Mouse (Mus musculus): ENCODE measurements around the gene Hmga2. TPM values are rescaled to one million over a fixed set of nuclear protein-coding genes. Genes with fewer than 3 reads are reported as not detected.

Hmga2 gene
- polyA plus RNA-seq, 1 experiment from 2014 or later = 4.6 TPM

DNA sequence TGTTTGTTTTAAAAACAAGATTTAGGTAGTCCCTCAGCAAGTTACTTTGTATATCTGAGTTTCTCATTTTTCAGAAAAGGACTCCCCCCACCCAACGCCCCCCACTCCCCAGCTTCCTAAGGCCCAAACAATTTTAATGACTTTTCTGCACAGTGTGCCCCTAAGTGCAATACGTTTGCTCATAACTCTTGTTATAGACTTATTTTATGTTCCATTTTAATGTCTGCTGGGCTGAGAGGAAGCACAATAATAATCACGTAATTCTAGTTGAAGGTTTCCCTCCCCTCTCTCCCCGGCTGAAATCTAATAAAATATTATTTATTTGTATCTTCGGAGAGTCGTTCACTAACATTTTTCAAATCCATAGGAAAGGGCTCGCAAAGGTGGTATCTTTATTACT, 58.1 kb downstream of the Hmga2 start:
- Histone ChIP-seq H3K9me3 (ENCODE audit: control insufficient read depth, low read length) (no peaks in the 10 kb centered on the region), H3K27ac (replicated peaks in 1 of 2; ENCODE audit: control insufficient read depth in 1 of 2, insufficient read depth in 1 of 2, low read depth in 2 of 2, low read length in 2 of 2) (peak overlapping the region; percentile 38 to 64; a peak in 2 of 4 replicates), H3K36me3 (ENCODE audit: control insufficient read depth, insufficient read depth, low read length) (peaks cover 7% of the 10 kb centered on the region; the same call in 1 of the 2 replicates), H3K4me3 (ENCODE audit: control insufficient read depth in 1 of 2, insufficient read depth in 1 of 2, low read depth in 1 of 2, low read length in 2 of 2) (no peak overlapping the region), H3K4me2 (ENCODE audit: low read length) (no peak overlapping the region), H3K9ac (ENCODE audit: low read length) (no peak overlapping the region), H3K4me1 (ENCODE audit: control insufficient read depth in 2 of 2, insufficient read depth in 2 of 2, low read length in 2 of 2) (peaks cover 32 to 47% of the 10 kb centered on the region in 2 experiments), H3K27me3 (ENCODE audit: control insufficient read depth, insufficient read depth, low read length) (no peaks in the 10 kb centered on the region)
- ATAC-seq (ENCODE audit: insufficient number of reproducible peaks, insufficient read depth, low FRiP score, low read depth) = no peak
- 71% methylated on average over 7 of the region's 7 CpGs for whole genome bisulfite sequencing

DNA sequence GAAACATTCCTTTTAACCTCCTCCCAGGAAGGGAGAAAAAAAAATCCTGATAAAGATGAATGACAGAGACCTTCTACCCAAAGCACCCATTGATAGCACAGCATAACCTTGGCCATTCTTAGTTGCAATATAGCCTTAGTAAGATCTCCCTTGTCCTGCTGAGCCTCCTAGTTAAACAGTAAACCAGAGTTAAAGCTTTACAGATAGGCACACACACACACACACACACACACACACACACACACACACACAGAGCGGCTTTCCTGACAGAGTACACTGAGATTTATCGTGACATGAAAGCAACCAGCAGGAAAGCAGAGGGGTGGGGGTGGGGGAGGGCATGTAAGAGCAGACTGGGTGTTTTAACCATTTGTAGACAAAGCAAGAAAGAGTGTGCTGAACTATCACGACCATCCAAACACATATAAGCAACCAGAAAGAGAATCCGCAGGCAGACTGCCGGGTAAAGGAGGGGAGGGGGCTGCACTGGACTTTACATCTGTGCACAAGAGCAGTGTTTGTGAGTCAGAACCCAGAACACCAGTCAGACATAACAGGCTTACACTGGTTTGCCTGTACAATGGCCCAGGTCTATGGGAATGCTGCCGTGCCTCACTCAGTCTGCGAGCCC, 58.7 kb downstream of the Hmga2 start:
- H3K36me3 ChIP-seq (ENCODE audit: control insufficient read depth, insufficient read depth, low read length) = peaks cover 7% of the 10 kb centered on the region; the same call in 1 of the 2 replicates
- ATAC-seq (ENCODE audit: insufficient number of reproducible peaks, insufficient read depth, low FRiP score, low read depth) = no peak
- no peak overlapping the region for H3K4me3 ChIP-seq (ENCODE audit: control insufficient read depth in 1 of 2, insufficient read depth in 1 of 2, low read depth in 1 of 2, low read length in 2 of 2)
- H3K4me1 ChIP-seq (ENCODE audit: control insufficient read depth in 2 of 2, insufficient read depth in 2 of 2, low read length in 2 of 2) = peaks cover 29 to 41% of the 10 kb centered on the region in 2 experiments
- H3K27me3 ChIP-seq (ENCODE audit: control insufficient read depth, insufficient read depth, low read length) = no peaks in the 10 kb centered on the region
- H3K9me3 ChIP-seq (ENCODE audit: control insufficient read depth, low read length) = no peaks in the 10 kb centered on the region
- peak overlapping the region; percentile 53 for H3K9ac ChIP-seq (ENCODE audit: low read length)
- WGBS = 14% methylated on average over 7 of the region's 7 CpGs
- H3K4me2 ChIP-seq (ENCODE audit: low read length) = peak overlapping the region; percentile 44
- peak overlapping the region; percentile 47 to 64 for H3K27ac ChIP-seq (replicated peaks in 1 of 2; ENCODE audit: control insufficient read depth in 1 of 2, insufficient read depth in 1 of 2, low read depth in 2 of 2, low read length in 2 of 2)

DNA sequence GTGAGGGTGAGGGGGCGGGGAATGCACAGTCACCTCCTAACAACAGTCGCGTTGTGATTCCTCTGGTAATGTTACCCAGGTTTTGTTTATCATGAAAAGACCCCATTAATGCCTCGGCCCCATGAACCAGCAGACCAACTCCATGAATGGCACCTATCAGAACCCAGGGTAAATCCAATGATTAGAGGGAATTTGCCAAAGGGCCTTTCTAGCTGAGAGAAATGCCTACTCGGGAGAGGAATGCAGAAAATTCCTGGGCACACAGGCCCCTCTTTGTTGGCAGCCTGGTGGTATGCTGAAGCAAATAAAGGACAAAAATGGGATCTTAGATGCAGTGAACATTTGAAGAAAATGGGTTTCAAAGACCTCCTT, 59.2 kb downstream of the Hmga2 start:
- Histone ChIP-seq H3K4me1 (ENCODE audit: control insufficient read depth in 2 of 2, insufficient read depth in 2 of 2, low read length in 2 of 2) (peaks cover 24 to 36% of the 10 kb centered on the region in 2 experiments), H3K4me3 (ENCODE audit: control insufficient read depth in 1 of 2, insufficient read depth in 1 of 2, low read depth in 1 of 2, low read length in 2 of 2) (no peak overlapping the region), H3K27me3 (ENCODE audit: control insufficient read depth, insufficient read depth, low read length) (no peaks in the 10 kb centered on the region), H3K9me3 (ENCODE audit: control insufficient read depth, low read length) (no peaks in the 10 kb centered on the region), H3K36me3 (ENCODE audit: control insufficient read depth, insufficient read depth, low read length) (peaks cover 7% of the 10 kb centered on the region; the same call in 1 of the 2 replicates), H3K9ac (ENCODE audit: low read length) (no peak overlapping the region; the same call in 1 of the 2 replicates), H3K27ac (replicated peaks in 1 of 2; ENCODE audit: control insufficient read depth in 1 of 2, insufficient read depth in 1 of 2, low read depth in 2 of 2, low read length in 2 of 2) (peak overlapping the region; percentile 47 to 64; a peak in 3 of 4 replicates), H3K4me2 (ENCODE audit: low read length) (peak overlapping the region; percentile 44; the same call in 1 of the 2 replicates)
- ATAC-seq (ENCODE audit: insufficient number of reproducible peaks, insufficient read depth, low FRiP score, low read depth) = no peak
- WGBS = 36% methylated on average over 5 of the region's 5 CpGs

DNA sequence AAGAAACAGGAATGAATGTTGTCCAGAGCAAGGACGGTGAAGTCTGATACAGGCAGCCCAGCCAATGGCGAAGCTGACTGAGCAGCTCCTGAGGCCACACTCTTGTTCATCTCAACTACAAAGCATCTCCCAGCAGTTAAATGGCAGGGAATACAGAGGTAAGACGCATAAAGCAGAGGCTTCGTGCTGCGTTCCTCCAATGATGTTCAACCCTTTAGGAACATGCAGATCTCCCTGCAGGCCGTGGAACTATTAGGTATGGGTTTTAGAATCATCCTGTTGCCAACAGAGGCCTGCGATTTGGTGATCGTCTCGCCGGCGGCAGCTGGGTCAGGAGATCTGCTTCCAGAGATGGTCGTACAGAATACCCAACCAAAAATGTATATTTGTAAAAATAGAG, 59.6 kb downstream of the Hmga2 start:
- H3K36me3 ChIP-seq (ENCODE audit: control insufficient read depth, insufficient read depth, low read length) = peaks cover 7% of the 10 kb centered on the region; the same call in 1 of the 2 replicates
- no peak overlapping the region for H3K4me2 ChIP-seq (ENCODE audit: low read length)
- H3K4me1 ChIP-seq (ENCODE audit: control insufficient read depth in 2 of 2, insufficient read depth in 2 of 2, low read length in 2 of 2) = peaks cover 24 to 36% of the 10 kb centered on the region in 2 experiments
- 77% methylated on average over 12 of the region's 12 CpGs for WGBS
- H3K27ac ChIP-seq (replicated peaks in 1 of 2; ENCODE audit: control insufficient read depth in 1 of 2, insufficient read depth in 1 of 2, low read depth in 2 of 2, low read length in 2 of 2) = peak overlapping the region in 1 of 2 experiments; percentile 64; a peak in 1 of 4 replicates
- no peak overlapping the region for H3K9ac ChIP-seq (ENCODE audit: low read length)
- H3K4me3 ChIP-seq (ENCODE audit: control insufficient read depth in 1 of 2, insufficient read depth in 1 of 2, low read depth in 1 of 2, low read length in 2 of 2) = no peak overlapping the region
- H3K27me3 ChIP-seq (ENCODE audit: control insufficient read depth, insufficient read depth, low read length) = no peaks in the 10 kb centered on the region
- no peaks in the 10 kb centered on the region for H3K9me3 ChIP-seq (ENCODE audit: control insufficient read depth, low read length)
- ATAC-seq (ENCODE audit: insufficient number of reproducible peaks, insufficient read depth, low FRiP score, low read depth) = no peak

DNA sequence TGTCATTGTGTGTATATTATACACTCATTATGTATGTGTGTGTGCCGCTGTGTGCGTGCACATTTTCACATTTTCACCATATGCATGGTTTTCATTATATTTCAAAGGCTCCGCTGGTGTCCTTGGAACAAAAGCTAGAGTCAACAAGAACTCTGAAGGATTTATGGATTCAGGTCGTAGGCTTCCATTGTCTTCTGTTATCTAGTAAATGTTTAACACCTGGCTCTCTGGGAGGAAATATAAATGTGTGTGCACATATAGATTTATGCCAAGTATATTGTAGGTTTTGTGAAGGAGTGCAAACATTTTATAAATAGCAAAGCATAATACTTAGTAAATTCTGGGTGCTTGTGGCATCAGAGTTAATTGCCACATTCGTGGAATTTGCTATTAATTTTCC, 64.1 kb downstream of the Hmga2 start:
- WGBS = 84% methylated on average over 5 of the region's 5 CpGs
- H3K9me3 ChIP-seq (ENCODE audit: control insufficient read depth, low read length) = no peaks in the 10 kb centered on the region
- ATAC-seq (ENCODE audit: insufficient number of reproducible peaks, insufficient read depth, low FRiP score, low read depth) = no peak
- H3K4me3 ChIP-seq (ENCODE audit: control insufficient read depth in 1 of 2, insufficient read depth in 1 of 2, low read depth in 1 of 2, low read length in 2 of 2) = no peak overlapping the region
- H3K27me3 ChIP-seq (ENCODE audit: control insufficient read depth, insufficient read depth, low read length) = no peaks in the 10 kb centered on the region
- H3K27ac ChIP-seq (replicated peaks in 1 of 2; ENCODE audit: control insufficient read depth in 1 of 2, insufficient read depth in 1 of 2, low read depth in 2 of 2, low read length in 2 of 2) = no peak overlapping the region
- no peak overlapping the region for H3K9ac ChIP-seq (ENCODE audit: low read length)
- H3K36me3 ChIP-seq (ENCODE audit: control insufficient read depth, insufficient read depth, low read length) = peaks cover 7% of the 10 kb centered on the region; the same call in 1 of the 2 replicates
- peaks cover 12 to 15% of the 10 kb centered on the region in 2 experiments for H3K4me1 ChIP-seq (ENCODE audit: control insufficient read depth in 2 of 2, insufficient read depth in 2 of 2, low read length in 2 of 2)
- no peak overlapping the region for H3K4me2 ChIP-seq (ENCODE audit: low read length)

DNA sequence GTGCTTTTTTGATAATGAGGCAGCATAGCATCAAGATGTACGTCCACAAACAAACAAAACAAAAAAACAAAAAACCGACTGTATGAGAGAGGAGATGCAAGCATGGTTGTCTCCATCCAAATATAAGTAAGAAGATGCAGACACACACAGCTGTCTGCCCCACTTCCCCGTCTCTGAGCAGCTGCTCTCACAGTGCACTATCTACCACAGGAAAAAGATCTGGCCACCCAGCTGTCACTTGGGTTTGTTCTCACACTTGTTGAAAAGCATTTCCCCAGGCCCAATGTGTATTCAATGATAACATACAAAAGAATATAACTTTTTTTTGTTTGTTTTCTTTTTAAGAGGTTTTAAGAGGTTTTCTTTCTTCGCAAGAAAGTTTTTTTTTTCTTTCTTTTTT, 65.3 kb downstream of the Hmga2 start:
- H3K9me3 ChIP-seq (ENCODE audit: control insufficient read depth, low read length) = no peaks in the 10 kb centered on the region
- no peak overlapping the region for H3K4me2 ChIP-seq (ENCODE audit: low read length)
- WGBS = 48% methylated on average over 4 of the region's 4 CpGs
- ATAC-seq (ENCODE audit: insufficient number of reproducible peaks, insufficient read depth, low FRiP score, low read depth) = no peak
- peaks cover 7% of the 10 kb centered on the region; the same call in 1 of the 2 replicates for H3K36me3 ChIP-seq (ENCODE audit: control insufficient read depth, insufficient read depth, low read length)
- H3K4me1 ChIP-seq (ENCODE audit: control insufficient read depth in 2 of 2, insufficient read depth in 2 of 2, low read length in 2 of 2) = peaks cover 7 to 11% of the 10 kb centered on the region in 2 experiments
- no peaks in the 10 kb centered on the region for H3K27me3 ChIP-seq (ENCODE audit: control insufficient read depth, insufficient read depth, low read length)
- no peak overlapping the region for H3K27ac ChIP-seq (replicated peaks in 1 of 2; ENCODE audit: control insufficient read depth in 1 of 2, insufficient read depth in 1 of 2, low read depth in 2 of 2, low read length in 2 of 2)
- H3K4me3 ChIP-seq (ENCODE audit: control insufficient read depth in 1 of 2, insufficient read depth in 1 of 2, low read depth in 1 of 2, low read length in 2 of 2) = no peak overlapping the region
- H3K9ac ChIP-seq (ENCODE audit: low read length) = no peak overlapping the region

DNA sequence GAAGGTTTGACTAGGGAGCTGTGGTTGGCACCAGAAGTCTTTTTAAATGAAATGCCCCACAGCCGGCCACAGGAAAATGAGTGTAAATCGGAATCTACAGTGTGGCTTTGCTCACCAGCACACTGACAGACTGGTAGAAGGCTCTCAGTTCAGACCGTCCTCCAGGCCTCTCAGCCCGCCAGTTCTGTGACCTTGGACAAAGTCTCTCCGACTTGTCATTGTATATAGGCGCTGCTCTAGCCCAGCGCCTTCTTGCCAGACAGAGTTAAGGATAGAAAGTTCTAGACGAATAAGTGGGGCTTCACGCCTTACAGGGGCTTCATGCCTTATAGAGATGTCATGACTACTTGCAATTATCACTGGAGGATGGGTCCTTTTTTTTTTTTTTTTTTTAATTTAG, 67.1 kb downstream of the Hmga2 start:
- Histone ChIP-seq H3K4me2 (ENCODE audit: low read length) (no peak overlapping the region), H3K9me3 (ENCODE audit: control insufficient read depth, low read length) (no peaks in the 10 kb centered on the region), H3K4me3 (ENCODE audit: control insufficient read depth in 1 of 2, insufficient read depth in 1 of 2, low read depth in 1 of 2, low read length in 2 of 2) (no peak overlapping the region), H3K27me3 (ENCODE audit: control insufficient read depth, insufficient read depth, low read length) (no peaks in the 10 kb centered on the region), H3K27ac (replicated peaks in 1 of 2; ENCODE audit: control insufficient read depth in 1 of 2, insufficient read depth in 1 of 2, low read depth in 2 of 2, low read length in 2 of 2) (peak overlapping the region; percentile 2 to 16; a peak in 2 of 4 replicates), H3K9ac (ENCODE audit: low read length) (no peak overlapping the region), H3K4me1 (ENCODE audit: control insufficient read depth in 2 of 2, insufficient read depth in 2 of 2, low read length in 2 of 2) (peaks cover 7 to 11% of the 10 kb centered on the region in 2 experiments), H3K36me3 (ENCODE audit: control insufficient read depth, insufficient read depth, low read length) (peaks cover 4% of the 10 kb centered on the region; the same call in 1 of the 2 replicates)
- 38% methylated on average over 9 of the region's 9 CpGs for WGBS
- ATAC-seq (ENCODE audit: insufficient number of reproducible peaks, insufficient read depth, low FRiP score, low read depth) = no peak; the same call in 1 of the 2 replicates
